Mouse (Mus musculus): Measurements from ENCODE around the gene Btf3.

DNA sequence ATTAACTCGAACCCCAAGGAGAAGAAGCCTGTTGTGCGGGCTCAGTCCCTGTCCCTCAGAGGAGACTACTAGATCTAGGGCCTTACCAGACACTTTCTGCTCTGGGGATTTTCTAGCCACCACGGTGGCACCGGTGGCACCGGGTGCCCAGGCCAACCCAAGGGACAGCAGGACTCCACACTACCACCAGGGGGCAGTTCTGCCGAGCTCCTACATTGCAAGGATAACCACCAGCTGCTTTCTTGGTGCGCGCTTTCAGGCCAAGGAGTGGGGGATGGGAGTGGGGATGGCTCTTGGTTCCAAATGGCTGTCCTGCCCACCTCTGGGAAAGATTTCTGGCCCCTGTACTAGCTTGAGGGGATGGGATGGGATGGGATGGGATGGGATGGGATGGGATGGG, 34.7 kb upstream of the Btf3 start:
- TF ChIP-seq CTCF (IDR thresholded peaks at IDR 0.05) (peak; percentile 77), EP300 (IDR thresholded peaks at IDR 0.05) (no peak)

Data from lung, postnatal 0 days (tissue).